Mouse (Mus musculus): ENCODE results near the gene Gm11168.
"Not testable (repeated sequence)": the region's sequence is repeated elsewhere in the genome, so short reads cannot be mapped to it uniquely, and the experiment has no call there.

- TF ChIP-seq CTCF, POLR2A (IDR thresholded peaks at IDR 0.05; ENCODE audit: insufficient read depth, low read depth, low read length): not testable (repeated sequence)
These were observed 15.8 kb downstream of the Gm11168 start for GRCm38 (mm10) chr9:3018944-3019343.
